Mouse (Mus musculus): Measurements from ENCODE around the gene Trex2. TPM values are rescaled to one million over a fixed set of nuclear protein-coding genes. Genes with fewer than 3 reads are reported as not detected.

The Trex2 gene
- polyA plus RNA-seq, 1 experiment from 2014 or later: not detected

DNA sequence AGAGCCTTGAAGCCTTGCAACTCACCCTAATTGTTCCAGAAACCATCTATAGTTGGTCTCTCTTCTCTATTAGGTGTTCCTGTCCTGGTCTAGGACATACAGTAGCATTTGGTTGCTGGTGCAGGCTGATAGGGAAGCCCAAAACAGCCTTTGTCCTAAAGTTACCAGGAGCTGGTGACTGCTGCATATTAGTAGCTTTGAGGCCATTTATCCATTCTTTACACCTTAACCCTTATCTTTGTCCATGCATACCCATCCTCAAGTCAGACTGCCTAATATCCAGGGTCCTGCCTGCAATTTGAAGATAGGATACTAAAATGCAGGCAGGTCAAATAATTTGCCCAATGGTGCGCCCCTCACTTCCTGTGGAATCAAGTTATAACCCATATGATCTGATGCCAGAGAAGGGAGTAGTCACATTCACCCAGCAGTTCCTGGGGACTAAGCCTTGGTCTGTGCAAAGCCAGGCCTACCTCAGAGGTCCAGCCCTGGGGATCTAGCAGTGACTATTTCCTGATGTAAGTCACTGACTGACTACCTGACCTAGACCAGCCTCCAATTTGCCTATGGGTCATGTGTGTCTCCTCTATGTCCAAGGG lies 40.6 kb upstream of the Trex2 start:
- H3K27ac ChIP-seq (ENCODE audit: low read depth, low read length): no peak overlapping the region
- no peaks in the 10 kb centered on the region for H3K27me3 ChIP-seq (ENCODE audit: control insufficient read depth, insufficient read depth, low read length)
- no peak overlapping the region for H3K9ac ChIP-seq (replicated peaks; ENCODE audit: low read depth, low read length)
- no peak for ATAC-seq (ENCODE audit: low read depth)
- H3K9me3 ChIP-seq (ENCODE audit: control insufficient read depth, low read length): no peaks in the 10 kb centered on the region
- no peak overlapping the region for H3K4me3 ChIP-seq (ENCODE audit: low read depth, low read length)
- WGBS: 93% methylated on average over 1 of the region's 1 CpGs
- H3K36me3 ChIP-seq (ENCODE audit: control insufficient read depth, insufficient read depth, low read length): no peaks in the 10 kb centered on the region
- no peaks in the 10 kb centered on the region for H3K4me1 ChIP-seq (ENCODE audit: control insufficient read depth, insufficient read depth, low read length)
- no peak overlapping the region for H3K4me2 ChIP-seq (ENCODE audit: low read depth, low read length)

DNA sequence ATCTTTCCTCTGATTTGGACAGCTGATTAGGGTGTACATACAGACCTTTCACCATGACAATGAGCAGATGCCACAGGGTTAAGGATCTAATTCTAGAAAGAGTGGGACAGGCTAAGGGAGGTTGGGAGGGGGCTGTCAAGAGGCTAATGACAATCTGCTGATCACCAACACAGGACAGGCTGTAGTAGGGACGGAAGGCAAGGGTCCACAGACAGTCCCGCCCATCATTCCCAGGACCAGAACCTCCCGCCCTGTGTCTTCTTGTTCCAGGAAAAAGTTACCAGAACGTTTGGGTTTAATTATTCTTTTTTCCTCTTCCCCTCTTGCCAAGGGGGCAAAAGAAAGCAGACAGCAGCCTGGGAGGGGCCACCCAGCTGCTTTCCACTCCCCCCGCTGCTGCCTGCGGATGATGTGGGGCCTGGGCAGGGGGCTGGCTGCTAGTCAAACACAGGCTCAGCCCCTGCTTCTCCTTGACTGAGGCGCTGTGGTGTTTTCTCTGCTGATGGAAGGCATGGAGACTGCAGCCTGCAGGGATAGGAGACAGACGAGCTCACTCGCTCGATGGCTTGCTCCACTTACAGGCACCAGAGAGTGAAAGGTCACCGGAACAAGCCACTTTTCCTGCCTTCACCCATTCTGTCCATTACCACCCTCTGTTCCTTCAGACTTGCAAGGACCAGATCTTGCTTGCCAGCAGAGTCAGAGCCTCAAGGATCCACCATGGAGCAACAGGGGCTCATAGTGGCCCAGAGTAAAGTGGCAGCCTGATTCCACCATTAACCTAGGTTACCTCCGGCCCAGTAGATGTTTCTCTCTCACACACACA lies 39.4 kb upstream of the Trex2 start:
- Histone ChIP-seq H3K9ac (replicated peaks; ENCODE audit: low read depth, low read length) (no peak overlapping the region), H3K36me3 (ENCODE audit: control insufficient read depth, insufficient read depth, low read length) (no peaks in the 10 kb centered on the region), H3K27me3 (ENCODE audit: control insufficient read depth, insufficient read depth, low read length) (no peaks in the 10 kb centered on the region), H3K4me1 (ENCODE audit: control insufficient read depth, insufficient read depth, low read length) (no peaks in the 10 kb centered on the region), H3K27ac (ENCODE audit: low read depth, low read length) (no peak overlapping the region), H3K4me3 (ENCODE audit: low read depth, low read length) (no peak overlapping the region), H3K9me3 (ENCODE audit: control insufficient read depth, low read length) (no peaks in the 10 kb centered on the region), H3K4me2 (ENCODE audit: low read depth, low read length) (no peak overlapping the region)
- no peak for ATAC-seq (ENCODE audit: low read depth)
- WGBS: 57% methylated on average over 12 of the region's 12 CpGs

DNA sequence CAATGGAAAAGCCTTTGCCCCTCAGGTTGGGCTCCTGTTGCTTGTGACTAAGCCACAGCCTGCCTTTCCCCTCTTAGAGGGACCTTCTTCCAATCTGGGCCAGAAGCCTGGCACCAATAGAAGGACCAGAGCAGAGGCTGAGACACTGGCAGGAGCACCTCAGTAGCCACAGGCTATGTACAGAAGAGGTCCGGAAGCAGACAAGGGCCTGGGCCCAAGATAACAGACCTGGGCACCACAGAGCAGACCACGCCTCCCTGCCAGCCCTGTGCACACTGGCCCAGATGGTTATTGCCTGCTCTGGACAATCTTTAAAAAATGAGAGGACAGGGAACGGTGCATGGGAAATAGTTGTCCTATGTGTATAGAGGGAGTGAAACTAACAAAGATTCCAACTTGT lies 36.6 kb upstream of the Trex2 start:
- H3K36me3 ChIP-seq (ENCODE audit: control insufficient read depth, insufficient read depth, low read length): no peaks in the 10 kb centered on the region
- no peak overlapping the region for H3K4me2 ChIP-seq (ENCODE audit: low read depth, low read length)
- H3K9me3 ChIP-seq (ENCODE audit: control insufficient read depth, low read length): no peaks in the 10 kb centered on the region
- no peaks in the 10 kb centered on the region for H3K27me3 ChIP-seq (ENCODE audit: control insufficient read depth, insufficient read depth, low read length)
- H3K4me3 ChIP-seq (ENCODE audit: low read depth, low read length): no peak overlapping the region
- H3K9ac ChIP-seq (replicated peaks; ENCODE audit: low read depth, low read length): no peak overlapping the region
- H3K27ac ChIP-seq (ENCODE audit: low read depth, low read length): no peak overlapping the region
- H3K4me1 ChIP-seq (ENCODE audit: control insufficient read depth, insufficient read depth, low read length): no peaks in the 10 kb centered on the region
- ATAC-seq (ENCODE audit: low read depth): no peak
- WGBS: 92% methylated on average over 3 of the region's 3 CpGs

DNA sequence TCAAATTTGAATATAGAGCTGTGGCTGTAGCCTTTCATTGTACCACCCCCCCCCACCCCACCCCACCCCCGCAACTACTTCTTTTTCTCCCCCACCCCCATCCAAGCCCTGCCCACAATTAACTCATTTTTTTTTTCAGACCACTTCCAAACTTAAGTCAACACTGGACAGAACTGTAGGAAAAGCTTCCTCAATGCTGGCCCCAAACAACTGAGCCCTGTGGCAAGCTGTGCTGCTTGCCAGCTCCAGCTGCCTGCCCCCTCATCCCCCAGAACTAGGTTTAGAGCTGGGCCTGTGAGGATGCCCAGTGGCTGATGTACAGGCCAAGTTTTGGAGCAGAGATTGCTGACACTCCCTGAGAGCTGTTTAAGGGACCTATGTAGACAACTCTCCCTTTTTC lies 33.6 kb upstream of the Trex2 start:
- Histone ChIP-seq H3K4me3 (ENCODE audit: low read depth, low read length) (no peak overlapping the region), H3K36me3 (ENCODE audit: control insufficient read depth, insufficient read depth, low read length) (no peaks in the 10 kb centered on the region), H3K27ac (ENCODE audit: low read depth, low read length) (no peak overlapping the region), H3K9ac (replicated peaks; ENCODE audit: low read depth, low read length) (no peak overlapping the region), H3K9me3 (ENCODE audit: control insufficient read depth, low read length) (no peaks in the 10 kb centered on the region), H3K4me1 (ENCODE audit: control insufficient read depth, insufficient read depth, low read length) (no peaks in the 10 kb centered on the region), H3K4me2 (ENCODE audit: low read depth, low read length) (no peak overlapping the region), H3K27me3 (ENCODE audit: control insufficient read depth, insufficient read depth, low read length) (no peaks in the 10 kb centered on the region)
- WGBS: 55% methylated on average over 1 of the region's 1 CpGs
- ATAC-seq (ENCODE audit: low read depth): no peak

DNA sequence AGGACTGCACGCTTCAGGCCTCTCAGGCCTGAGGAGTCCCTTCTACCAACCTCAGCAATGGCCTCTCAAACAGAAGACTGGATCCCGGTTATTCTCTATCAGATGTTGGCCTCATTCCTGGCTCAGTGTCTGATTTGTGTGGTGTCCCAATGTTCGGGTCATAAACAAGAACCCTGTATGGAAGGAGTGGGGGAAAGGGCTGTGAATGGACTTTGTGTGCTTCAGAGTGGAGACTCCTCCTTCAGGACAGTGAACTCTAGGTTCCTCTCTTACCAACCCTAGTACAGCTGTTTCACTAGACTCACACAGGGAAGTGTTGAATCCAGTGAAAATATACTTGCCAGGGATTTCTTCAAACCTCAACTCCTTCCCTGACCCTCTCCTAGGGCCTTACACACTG lies 33.2 kb upstream of the Trex2 start:
- Histone ChIP-seq H3K4me3 (ENCODE audit: low read depth, low read length) (no peak overlapping the region), H3K27ac (ENCODE audit: low read depth, low read length) (no peak overlapping the region), H3K27me3 (ENCODE audit: control insufficient read depth, insufficient read depth, low read length) (no peaks in the 10 kb centered on the region), H3K9ac (replicated peaks; ENCODE audit: low read depth, low read length) (no peak overlapping the region), H3K4me1 (ENCODE audit: control insufficient read depth, insufficient read depth, low read length) (no peaks in the 10 kb centered on the region), H3K4me2 (ENCODE audit: low read depth, low read length) (no peak overlapping the region), H3K9me3 (ENCODE audit: control insufficient read depth, low read length) (no peaks in the 10 kb centered on the region), H3K36me3 (ENCODE audit: control insufficient read depth, insufficient read depth, low read length) (no peaks in the 10 kb centered on the region)
- 72% methylated on average over 3 of the region's 3 CpGs for WGBS
- ATAC-seq (ENCODE audit: low read depth): no peak

DNA sequence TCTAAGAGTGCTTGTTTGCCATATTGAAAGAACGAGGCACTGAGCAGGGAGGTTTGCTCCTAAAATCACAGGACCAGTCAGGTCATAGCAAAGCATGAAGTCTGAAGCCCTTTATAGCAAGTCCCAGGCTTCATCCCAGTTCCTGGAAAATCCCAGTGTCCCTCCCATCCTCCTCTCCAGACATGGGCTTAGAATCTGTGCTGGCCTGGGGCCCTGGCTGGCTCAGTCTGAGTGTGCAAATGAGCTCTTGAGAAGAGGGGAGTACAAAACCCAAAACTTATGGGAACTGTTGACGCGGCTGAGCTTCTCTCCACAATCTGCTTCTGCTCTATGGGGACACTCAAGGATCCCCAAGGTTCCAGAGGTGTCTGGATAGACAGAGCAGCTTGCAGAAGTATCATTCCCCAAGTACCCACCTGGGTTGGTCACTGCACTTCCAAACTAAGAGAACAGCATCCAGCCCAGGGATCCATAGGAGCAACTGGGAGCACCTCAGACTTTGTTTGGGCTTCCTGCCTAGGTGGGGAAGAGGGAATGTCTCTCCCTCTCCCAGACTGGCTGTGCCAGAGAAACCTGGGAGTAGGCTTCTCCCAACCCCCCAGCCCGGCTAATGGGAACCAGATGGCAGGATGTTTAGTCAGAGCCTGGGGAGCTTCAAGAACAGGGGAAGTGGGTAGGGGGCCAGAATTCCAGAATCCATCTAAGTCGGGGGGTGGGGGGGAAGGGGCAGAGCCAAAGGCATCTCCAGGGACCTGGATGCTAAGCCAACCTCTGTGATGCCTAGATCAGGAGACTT lies 32.5 kb upstream of the Trex2 start:
- WGBS: 71% methylated on average over 5 of the region's 5 CpGs
- Histone ChIP-seq H3K4me1 (ENCODE audit: control insufficient read depth, insufficient read depth, low read length) (no peaks in the 10 kb centered on the region), H3K27ac (ENCODE audit: low read depth, low read length) (no peak overlapping the region), H3K36me3 (ENCODE audit: control insufficient read depth, insufficient read depth, low read length) (no peaks in the 10 kb centered on the region), H3K4me2 (ENCODE audit: low read depth, low read length) (no peak overlapping the region), H3K27me3 (ENCODE audit: control insufficient read depth, insufficient read depth, low read length) (no peaks in the 10 kb centered on the region), H3K9me3 (ENCODE audit: control insufficient read depth, low read length) (no peaks in the 10 kb centered on the region), H3K9ac (replicated peaks; ENCODE audit: low read depth, low read length) (no peak overlapping the region), H3K4me3 (ENCODE audit: low read depth, low read length) (no peak overlapping the region)
- no peak for ATAC-seq (ENCODE audit: low read depth)

DNA sequence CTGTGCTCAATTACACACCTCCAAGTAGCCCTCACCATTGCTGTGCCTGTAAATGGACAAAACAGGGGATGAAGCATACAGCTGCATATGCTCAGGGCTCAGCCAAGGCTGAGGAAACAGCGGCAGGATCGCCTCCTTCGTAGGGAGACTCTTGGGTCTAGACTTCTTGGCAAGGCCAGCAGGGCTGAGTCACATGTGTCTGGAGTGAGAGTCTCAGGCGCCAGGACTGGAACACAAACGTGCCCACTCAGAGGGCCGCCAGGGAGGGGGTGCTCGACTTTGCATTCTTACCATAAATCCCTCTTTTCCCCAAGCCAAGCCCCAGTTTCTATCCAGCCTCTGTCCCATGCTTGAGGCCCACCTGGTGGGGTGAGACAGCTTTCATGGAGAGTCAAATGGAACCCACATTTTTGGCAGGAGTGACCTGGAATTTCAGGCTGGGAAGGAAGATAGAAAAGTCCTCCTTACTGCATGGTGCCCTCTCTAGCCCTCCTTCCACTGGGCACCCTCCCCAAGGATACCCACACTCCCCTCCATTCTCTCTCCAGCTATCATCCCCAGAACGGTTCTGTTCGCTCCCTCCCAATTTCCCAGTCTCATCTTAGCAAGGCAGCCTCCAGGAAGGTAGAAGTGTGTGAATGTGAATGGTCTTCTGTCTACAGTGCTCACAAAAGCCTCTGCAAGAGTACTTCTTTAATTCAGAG lies 30.5 kb upstream of the Trex2 start:
- Histone ChIP-seq H3K27me3 (ENCODE audit: control insufficient read depth, insufficient read depth, low read length) (no peaks in the 10 kb centered on the region), H3K9ac (replicated peaks; ENCODE audit: low read depth, low read length) (no peak overlapping the region), H3K4me2 (ENCODE audit: low read depth, low read length) (no peak overlapping the region), H3K27ac (ENCODE audit: low read depth, low read length) (no peak overlapping the region), H3K9me3 (ENCODE audit: control insufficient read depth, low read length) (no peaks in the 10 kb centered on the region), H3K4me3 (ENCODE audit: low read depth, low read length) (no peak overlapping the region), H3K36me3 (ENCODE audit: control insufficient read depth, insufficient read depth, low read length) (no peaks in the 10 kb centered on the region), H3K4me1 (ENCODE audit: control insufficient read depth, insufficient read depth, low read length) (no peaks in the 10 kb centered on the region)
- ATAC-seq (ENCODE audit: low read depth): no peak
- WGBS: 75% methylated on average over 9 of the region's 9 CpGs

DNA sequence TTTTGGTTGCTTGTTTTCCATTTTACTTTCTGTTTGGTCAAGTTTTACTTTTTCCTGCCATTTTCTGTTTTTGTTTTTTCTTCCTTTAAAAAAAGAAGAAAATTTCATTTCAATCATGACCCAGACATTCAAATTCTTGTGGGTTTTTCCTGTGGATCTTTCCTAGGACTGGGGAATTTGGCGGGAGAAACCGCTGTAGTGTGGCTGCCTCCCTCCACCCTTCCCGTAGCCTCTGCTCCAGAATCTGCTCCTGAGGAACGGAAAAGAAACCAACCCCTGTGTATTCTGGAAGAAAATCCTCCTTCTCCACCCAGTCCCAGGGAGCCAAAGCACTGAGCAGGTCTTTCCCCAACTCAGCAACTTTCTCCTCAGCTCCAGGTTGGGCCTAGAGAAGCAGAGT lies 25.6 kb upstream of the Trex2 start:
- H3K9ac ChIP-seq (replicated peaks; ENCODE audit: low read depth, low read length): no peak overlapping the region
- H3K27me3 ChIP-seq (ENCODE audit: control insufficient read depth, insufficient read depth, low read length): no peaks in the 10 kb centered on the region
- 81% methylated on average over 4 of the region's 4 CpGs for WGBS
- H3K4me3 ChIP-seq (ENCODE audit: low read depth, low read length): no peak overlapping the region
- H3K4me1 ChIP-seq (ENCODE audit: control insufficient read depth, insufficient read depth, low read length): 0 out of 2 replicates have a peak, but pooled peaks cover 4% of the 10 kb centered on the region
- ATAC-seq (ENCODE audit: low read depth): no peak
- no peaks in the 10 kb centered on the region for H3K9me3 ChIP-seq (ENCODE audit: control insufficient read depth, low read length)
- H3K36me3 ChIP-seq (ENCODE audit: control insufficient read depth, insufficient read depth, low read length): no peaks in the 10 kb centered on the region
- H3K4me2 ChIP-seq (ENCODE audit: low read depth, low read length): no peak overlapping the region
- no peak overlapping the region for H3K27ac ChIP-seq (ENCODE audit: low read depth, low read length)

Data from neural tube, embryonic 14.5 days (tissue).